Mouse (Mus musculus): ENCODE data around the gene Ccr2.

DNA sequence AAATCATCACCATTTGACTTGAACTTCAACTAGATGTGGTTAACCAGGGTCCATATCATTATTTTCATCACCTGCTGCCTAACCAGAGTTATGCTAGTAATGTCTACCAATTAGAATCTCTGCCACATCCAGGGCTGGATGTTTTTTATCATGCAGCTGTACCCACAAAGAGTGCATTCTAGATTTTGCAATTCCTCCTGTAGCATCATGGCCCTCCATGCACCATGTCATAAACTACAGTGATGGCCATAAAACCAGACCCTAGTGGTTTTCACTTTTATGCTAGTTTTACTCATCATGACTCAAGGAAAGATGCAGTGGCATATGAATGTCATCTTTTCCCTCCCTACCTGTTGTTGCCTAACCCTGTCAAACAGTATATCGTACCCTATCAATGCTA, 2.6 kb upstream of the Ccr2 start:
- TF ChIP-seq TAL1 (IDR thresholded peaks at IDR 0.05; ENCODE audit: low read length) = no peak
- no peak for TF ChIP-seq GATA1 (IDR thresholded peaks at IDR 0.05; ENCODE audit: low read length)

All from erythroblast, embryonic 14.5 days (primary cell).